Mouse (Mus musculus): ENCODE results near the gene Vmn1r210. TPM values are rescaled to one million over a fixed set of nuclear protein-coding genes. Genes with fewer than 3 reads are reported as not detected.

Gene Vmn1r210
- polyA plus RNA-seq (2012; rRNA removed), result not detected in 2 replicates

GRCm38 (mm10) chr13:22831248-22831647 is at the start of gene Vmn1r210:
TSS of gene Vmn1r210 (minus strand) at chr13:22831348.

GRCm38 (mm10) chr13:22857461-22857860 is 26.3 kb upstream of the Vmn1r210 start, which contains the start of gene Vmn1r211:
TSS of gene Vmn1r211 (minus strand) at chr13:22857561.

GRCm38 (mm10) chr13:22809582-22809981 is 21.6 kb downstream of the Vmn1r210 start, which contains the start of gene Vmn1r209:
TSS of gene Vmn1r209 (minus strand) at chr13:22809682.

GRCm38 (mm10) chr13:22777300-22777699 is 53.8 kb downstream of the Vmn1r210 start, which contains the start of gene Vmn1r208:
TSS of gene Vmn1r208 (minus strand) at chr13:22777400.

Other genes starting within 250 kb of the Vmn1r210 start
- not detected in 2 replicates for gene Vmn1r205, start 238.3 kb downstream of the Vmn1r210 start, polyA plus RNA-seq (2012; rRNA removed)
- not detected in 2 replicates for gene Vmn1r206, start 207.1 kb downstream of the Vmn1r210 start, polyA plus RNA-seq (2012; rRNA removed)
- not detected in 2 replicates for gene Vmn1r207-ps, start 101.7 kb downstream of the Vmn1r210 start, polyA plus RNA-seq (2012; rRNA removed)
- gene Vmn1r208, start 53.9 kb downstream of the Vmn1r210 start, polyA plus RNA-seq (2012; rRNA removed), result not detected in 2 replicates
- gene Vmn1r209, start 21.7 kb downstream of the Vmn1r210 start, polyA plus RNA-seq (2012; rRNA removed), result not detected in 2 replicates
- not detected in 2 replicates for gene Vmn1r211, start 26.2 kb upstream of the Vmn1r210 start, polyA plus RNA-seq (2012; rRNA removed)
- not detected in 2 replicates for gene Vmn1r212, start 52.9 kb upstream of the Vmn1r210 start, polyA plus RNA-seq (2012; rRNA removed)
- gene Vmn1r213, start 176.3 kb upstream of the Vmn1r210 start, polyA plus RNA-seq (2012; rRNA removed), result not detected in 2 replicates
- gene Vmn1r214, start 199.1 kb upstream of the Vmn1r210 start, polyA plus RNA-seq (2012; rRNA removed), result not detected in 2 replicates
- gene Vmn1r215, start 236.7 kb upstream of the Vmn1r210 start, polyA plus RNA-seq (2012; rRNA removed), result not detected in 2 replicates